Mouse (Mus musculus): ENCODE measurements around the gene Gimap5. TPM values are rescaled to one million over a fixed set of nuclear protein-coding genes. Genes with fewer than 3 reads are reported as not detected.

Gimap5 gene
- polyA plus RNA-seq, 1 experiment from 2014 or later = 9.2 TPM

DNA sequence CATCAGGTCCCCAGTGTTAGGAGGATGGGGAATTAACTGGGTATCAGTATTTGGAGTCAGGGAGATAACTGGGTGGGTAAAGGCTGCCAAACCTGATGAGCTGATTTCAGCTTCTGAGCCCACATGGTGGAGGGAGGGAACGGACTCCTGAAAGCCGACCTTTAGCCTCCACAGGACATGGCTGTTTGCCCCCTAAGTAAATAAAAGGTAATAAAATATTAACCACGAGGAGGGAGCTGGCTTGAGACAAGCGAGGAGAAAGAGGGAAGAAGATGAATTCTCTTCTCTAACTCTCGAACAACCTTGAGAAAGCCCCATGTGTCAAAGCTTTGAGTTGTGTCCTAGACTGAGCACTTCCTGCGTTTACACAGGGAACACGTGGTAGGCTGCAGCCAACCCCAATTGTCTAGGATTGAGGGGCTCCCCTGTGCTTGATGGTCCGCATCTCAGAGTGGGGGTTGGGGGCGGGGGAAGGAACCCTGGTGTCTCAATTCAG, 4.2 kb upstream of the Gimap5 start:
- ATAC-seq (ENCODE audit: insufficient read depth, low FRiP score, low read depth) = peak; percentile 48; the same call in 1 of the 2 replicates
- no peaks in the 10 kb centered on the region for H3K9me3 ChIP-seq
- H3K4me3 ChIP-seq (replicated peaks) = no peak overlapping the region
- H3K27me3 ChIP-seq (replicated peaks) = no peaks in the 10 kb centered on the region; the same call in 1 of the 2 replicates
- no peaks in the 10 kb centered on the region for H3K36me3 ChIP-seq
- H3K9ac ChIP-seq = no peak overlapping the region
- H3K4me2 ChIP-seq = peak overlapping the region; percentile 87
- H3K4me1 ChIP-seq = peaks cover 13% of the 10 kb centered on the region; the same call in 1 of the 2 replicates
- WGBS = 12% methylated on average over 9 of the region's 9 CpGs
- H3K27ac ChIP-seq = peak overlapping the region; percentile 42

DNA sequence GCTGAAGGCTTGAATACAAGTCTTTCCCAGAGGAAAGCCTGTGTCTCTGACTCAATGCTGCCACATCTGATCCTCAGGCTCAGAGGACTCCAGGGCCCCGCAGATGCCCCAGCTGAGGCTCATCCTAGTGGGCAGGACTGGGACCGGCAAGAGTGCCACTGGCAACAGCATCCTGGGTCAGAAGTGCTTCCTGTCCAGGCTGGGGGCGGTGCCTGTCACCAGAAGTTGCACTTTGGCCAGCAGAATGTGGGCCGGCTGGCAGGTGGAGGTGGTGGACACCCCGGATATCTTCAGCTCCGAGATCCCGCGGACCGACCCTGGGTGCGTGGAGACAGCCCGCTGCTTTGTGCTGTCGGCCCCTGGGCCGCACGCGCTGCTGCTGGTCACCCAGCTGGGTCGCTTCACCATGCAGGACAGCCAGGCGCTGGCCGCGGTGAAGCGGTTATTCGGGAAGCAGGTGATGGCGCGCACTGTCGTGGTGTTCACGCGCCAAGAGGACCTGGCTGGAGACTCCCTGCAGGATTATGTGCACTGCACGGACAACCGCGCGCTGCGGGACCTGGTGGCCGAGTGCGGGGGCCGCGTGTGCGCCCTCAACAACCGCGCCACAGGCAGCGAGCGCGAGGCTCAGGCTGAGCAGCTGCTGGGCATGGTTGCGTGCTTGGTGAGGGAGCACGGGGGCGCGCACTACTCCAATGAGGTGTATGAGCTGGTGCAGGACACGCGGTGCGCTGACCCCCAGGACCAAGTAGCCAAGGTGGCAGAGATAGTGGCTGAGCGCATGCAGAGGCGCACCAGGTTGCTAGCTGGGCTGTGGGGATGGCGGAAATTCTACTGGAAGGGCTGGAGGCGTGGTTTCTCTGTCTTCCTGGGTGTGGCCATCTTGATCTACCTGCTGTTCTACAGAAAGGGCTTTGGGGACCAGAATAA, 3.3 kb upstream of the Gimap5 start:
- H3K9me3 ChIP-seq = no peaks in the 10 kb centered on the region
- no peaks in the 10 kb centered on the region; the same call in 1 of the 2 replicates for H3K27me3 ChIP-seq (replicated peaks)
- peak overlapping the region; percentile 47 for H3K9ac ChIP-seq
- H3K4me1 ChIP-seq = peaks cover 13% of the 10 kb centered on the region; the same call in 1 of the 2 replicates
- H3K4me2 ChIP-seq = peak overlapping the region; percentile 87
- WGBS = 10% methylated on average over 52 of the region's 52 CpGs
- peak overlapping the region; percentile 41 for H3K4me3 ChIP-seq (replicated peaks)
- ATAC-seq (ENCODE audit: insufficient read depth, low FRiP score, low read depth) = peak; percentile 25; the same call in 1 of the 2 replicates
- H3K27ac ChIP-seq = peak overlapping the region; percentile 42
- no peaks in the 10 kb centered on the region for H3K36me3 ChIP-seq

DNA sequence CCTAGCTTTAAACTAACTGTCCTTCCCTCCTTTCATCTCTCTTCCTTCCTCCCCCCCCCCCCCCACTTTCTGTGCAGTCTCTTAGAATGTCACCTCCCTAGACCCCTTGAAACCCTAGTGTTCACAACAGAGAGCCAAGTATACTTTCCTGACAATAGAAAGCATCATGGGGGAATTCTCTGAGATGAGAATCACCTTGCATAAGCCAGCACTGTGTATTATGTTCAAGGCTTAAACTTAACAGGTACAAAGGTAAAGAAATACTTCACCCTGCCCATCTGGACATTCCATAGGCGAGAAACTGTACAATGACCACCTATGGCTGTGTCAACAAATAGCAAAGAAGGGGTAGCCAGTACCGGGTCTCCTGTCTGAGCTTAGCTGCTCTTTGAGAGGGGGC, 507 bp upstream of the Gimap5 start:
- H3K4me2 ChIP-seq = no peak overlapping the region
- no peaks in the 10 kb centered on the region for H3K9me3 ChIP-seq
- no peak for ATAC-seq (ENCODE audit: insufficient read depth, low FRiP score, low read depth)
- H3K4me3 ChIP-seq (replicated peaks) = no peak overlapping the region
- 52% methylated on average over 2 of the region's 2 CpGs for WGBS
- no peaks in the 10 kb centered on the region for H3K36me3 ChIP-seq
- peaks cover 13% of the 10 kb centered on the region; the same call in 1 of the 2 replicates for H3K4me1 ChIP-seq
- H3K27me3 ChIP-seq (replicated peaks) = no peaks in the 10 kb centered on the region; the same call in 1 of the 2 replicates
- no peak overlapping the region for H3K9ac ChIP-seq
- H3K27ac ChIP-seq = 0 out of 2 replicates have a peak overlapping the region, but pooled peaks have one; percentile 10

DNA sequence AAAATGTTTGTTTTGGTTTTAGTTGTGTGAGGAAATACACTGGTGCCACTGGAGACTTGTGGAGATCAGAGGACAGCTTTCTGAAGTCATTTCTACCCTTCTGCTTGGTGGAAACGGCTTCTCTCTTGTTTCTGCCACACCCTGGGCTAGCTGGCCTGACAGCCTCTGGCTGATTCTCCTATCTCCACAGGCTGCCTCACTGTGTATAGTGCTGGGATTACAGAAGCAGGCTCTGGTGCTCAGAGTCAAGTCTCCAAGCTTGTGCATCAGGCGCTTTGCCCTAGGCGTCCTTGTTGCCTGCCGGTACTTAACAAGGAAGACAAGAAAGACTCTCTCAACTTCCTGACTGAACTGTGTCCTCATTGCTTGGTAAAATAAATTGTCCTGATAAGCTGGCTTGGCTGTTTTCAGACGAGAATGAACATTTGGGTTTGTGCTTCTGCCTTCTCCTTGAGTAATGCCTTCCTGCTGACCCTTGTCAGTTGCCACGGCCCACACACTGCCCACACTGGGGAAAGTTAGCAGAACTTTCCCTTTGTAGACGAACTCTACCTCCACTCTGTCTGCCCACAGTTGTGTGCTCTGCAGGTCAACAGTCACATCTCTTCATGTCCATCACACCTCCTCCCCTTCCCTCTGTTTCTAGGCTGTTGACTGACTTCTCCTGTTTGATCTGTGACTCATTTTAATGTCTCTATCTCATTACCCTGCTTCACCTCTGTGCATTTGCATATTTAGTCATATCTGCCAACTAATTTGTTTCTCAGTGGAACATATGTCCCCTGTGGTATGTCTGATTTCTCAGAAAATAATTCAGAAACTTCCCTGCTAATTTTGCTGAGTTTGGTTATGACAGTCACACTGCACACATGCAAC, 1.3 kb downstream of the Gimap5 start:
- Histone ChIP-seq H3K4me3 (replicated peaks) (no peak overlapping the region), H3K27me3 (replicated peaks) (no peaks in the 10 kb centered on the region; the same call in 1 of the 2 replicates), H3K27ac (peak overlapping the region; percentile 11; the same call in 1 of the 2 replicates), H3K36me3 (no peaks in the 10 kb centered on the region), H3K4me2 (peak overlapping the region; percentile 13; the same call in 1 of the 2 replicates), H3K4me1 (peaks cover 9% of the 10 kb centered on the region; the same call in 1 of the 2 replicates), H3K9me3 (no peaks in the 10 kb centered on the region), H3K9ac (no peak overlapping the region)
- 33% methylated on average over 7 of the region's 7 CpGs for WGBS
- no peak for ATAC-seq (ENCODE audit: insufficient read depth, low FRiP score, low read depth)

DNA sequence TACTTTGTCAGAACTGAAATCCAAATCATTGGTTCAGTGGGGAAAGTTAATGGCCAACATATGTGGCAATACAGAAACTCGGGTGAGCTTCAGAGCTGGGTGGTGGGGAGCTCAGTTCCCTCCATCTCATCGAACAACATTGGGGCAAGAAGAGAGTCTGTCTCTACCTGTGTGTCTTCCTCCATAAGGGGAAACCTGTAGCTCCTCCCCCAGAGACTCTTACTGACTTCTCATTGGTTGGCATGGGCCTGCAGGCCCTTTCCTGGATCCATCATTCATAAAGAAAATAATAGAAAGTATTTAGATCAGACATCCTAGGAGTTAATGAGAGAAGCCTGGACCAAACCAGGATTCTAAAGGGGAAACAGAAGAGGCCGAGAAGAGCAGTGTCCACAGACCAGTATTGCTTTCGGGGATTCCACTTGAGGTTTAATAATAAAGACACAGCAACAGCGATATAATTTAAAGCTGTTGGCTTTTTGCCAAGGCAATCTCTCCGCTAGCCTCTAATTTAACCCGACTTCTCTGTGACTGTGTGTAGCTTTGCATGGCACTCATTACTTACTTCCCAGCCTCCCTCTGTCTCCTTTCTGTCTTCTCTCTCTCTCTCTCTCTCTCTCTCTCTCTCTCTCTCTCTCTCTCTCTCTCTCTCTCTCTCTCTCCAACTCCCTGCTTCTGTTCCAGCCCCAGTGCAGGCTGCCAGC, 17.7 kb downstream of the Gimap5 start:
- H3K4me1 ChIP-seq = no peaks in the 10 kb centered on the region
- no peak for ATAC-seq (ENCODE audit: insufficient read depth, low FRiP score, low read depth)
- H3K27ac ChIP-seq = no peak overlapping the region
- H3K4me2 ChIP-seq = no peak overlapping the region
- H3K9me3 ChIP-seq = no peaks in the 10 kb centered on the region
- no peak overlapping the region for H3K9ac ChIP-seq
- H3K27me3 ChIP-seq (replicated peaks) = no peaks in the 10 kb centered on the region
- 63% methylated on average over 7 of the region's 7 CpGs for WGBS
- no peak overlapping the region for H3K4me3 ChIP-seq (replicated peaks)
- no peaks in the 10 kb centered on the region for H3K36me3 ChIP-seq

DNA sequence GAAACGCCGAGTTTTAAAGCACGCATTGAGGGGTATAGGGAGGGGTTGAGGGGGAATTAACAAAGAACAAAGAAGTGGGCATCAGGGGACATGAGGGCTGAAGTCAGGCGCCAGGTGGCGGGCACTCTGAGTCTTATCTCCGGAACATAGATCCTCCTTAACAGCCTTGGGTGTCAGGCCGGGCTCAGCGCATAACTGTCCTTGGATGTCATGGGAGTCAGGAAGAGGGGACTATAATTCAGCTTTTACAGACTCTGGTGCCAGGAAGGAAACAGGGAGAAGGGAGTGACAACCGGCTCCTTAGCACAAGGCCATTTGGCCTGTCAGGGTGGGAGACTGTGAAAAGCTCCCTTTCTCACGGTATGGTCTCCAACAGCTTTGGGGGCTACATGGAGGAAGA, 18.5 kb downstream of the Gimap5 start:
- no peak overlapping the region for H3K9ac ChIP-seq
- H3K27me3 ChIP-seq (replicated peaks) = no peaks in the 10 kb centered on the region
- WGBS = 91% methylated on average over 10 of the region's 10 CpGs
- no peak overlapping the region for H3K4me2 ChIP-seq
- no peaks in the 10 kb centered on the region for H3K4me1 ChIP-seq
- H3K36me3 ChIP-seq = no peaks in the 10 kb centered on the region
- no peak for ATAC-seq (ENCODE audit: insufficient read depth, low FRiP score, low read depth)
- H3K9me3 ChIP-seq = no peaks in the 10 kb centered on the region
- no peak overlapping the region for H3K4me3 ChIP-seq (replicated peaks)
- H3K27ac ChIP-seq = no peak overlapping the region

DNA sequence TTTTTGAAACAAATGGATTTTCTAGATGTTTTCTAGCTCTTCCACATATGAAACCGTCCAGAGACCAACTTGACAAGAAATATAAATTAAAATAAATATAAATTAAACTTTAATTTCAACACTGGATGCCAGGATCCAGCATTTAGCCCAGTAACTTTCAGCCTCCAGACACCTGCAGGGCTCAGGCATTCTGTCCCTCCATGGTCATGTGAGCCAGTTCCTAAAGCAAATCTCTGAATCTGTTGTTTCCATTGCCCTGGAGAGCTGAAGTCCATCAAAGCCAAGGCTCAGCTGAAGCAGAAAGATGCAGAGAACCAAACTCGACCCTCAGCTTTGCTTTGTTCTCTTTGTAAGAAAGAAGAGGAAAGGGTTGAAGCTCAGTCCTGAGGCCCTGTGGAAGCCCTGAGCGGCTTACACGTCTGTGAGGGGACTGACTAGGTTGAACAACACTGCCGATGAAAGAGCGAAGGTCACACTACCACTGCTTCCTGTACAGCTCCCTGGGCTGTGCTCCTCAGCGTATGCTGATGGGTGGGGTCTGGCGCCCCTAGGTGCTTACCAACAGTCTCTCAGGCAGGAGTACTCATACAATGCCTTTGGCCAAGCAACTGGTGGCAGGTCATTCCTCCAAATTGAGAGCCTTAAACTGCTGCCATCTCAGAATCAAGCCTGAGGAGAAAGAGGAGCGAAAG, 22.3 kb downstream of the Gimap5 start:
- ATAC-seq (ENCODE audit: insufficient read depth, low FRiP score, low read depth) = no peak
- no peaks in the 10 kb centered on the region for H3K27me3 ChIP-seq (replicated peaks)
- no peak overlapping the region for H3K27ac ChIP-seq
- H3K9me3 ChIP-seq = no peaks in the 10 kb centered on the region
- no peak overlapping the region for H3K4me3 ChIP-seq (replicated peaks)
- no peaks in the 10 kb centered on the region for H3K4me1 ChIP-seq
- H3K9ac ChIP-seq = no peak overlapping the region
- WGBS = 64% methylated on average over 9 of the region's 9 CpGs
- no peaks in the 10 kb centered on the region for H3K36me3 ChIP-seq
- no peak overlapping the region for H3K4me2 ChIP-seq

DNA sequence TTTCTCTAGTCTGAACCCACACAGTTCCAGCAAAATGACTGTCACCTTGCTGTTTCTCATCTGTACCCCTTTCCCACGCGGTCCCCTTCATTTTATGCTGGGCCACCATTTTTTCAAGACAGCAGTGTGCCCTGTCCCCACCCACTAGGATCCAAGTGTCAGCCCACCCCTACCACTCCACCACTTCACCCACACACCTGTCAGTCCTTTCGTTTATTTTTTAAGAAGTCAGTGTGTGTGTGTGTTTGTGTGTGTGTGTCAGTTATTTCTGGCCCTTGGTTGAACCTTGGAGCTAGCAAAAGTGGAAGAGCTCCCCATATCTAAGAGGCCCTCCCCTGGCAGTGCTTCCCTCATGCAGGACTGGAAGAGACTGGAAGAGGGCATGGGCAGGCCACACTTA, 22.9 kb downstream of the Gimap5 start:
- no peak overlapping the region for H3K9ac ChIP-seq
- no peaks in the 10 kb centered on the region for H3K9me3 ChIP-seq
- H3K4me3 ChIP-seq (replicated peaks) = no peak overlapping the region
- H3K4me2 ChIP-seq = no peak overlapping the region
- H3K27me3 ChIP-seq (replicated peaks) = no peaks in the 10 kb centered on the region
- H3K36me3 ChIP-seq = no peaks in the 10 kb centered on the region
- WGBS = 79% methylated on average over 3 of the region's 3 CpGs
- no peak for ATAC-seq (ENCODE audit: insufficient read depth, low FRiP score, low read depth)
- no peaks in the 10 kb centered on the region for H3K4me1 ChIP-seq
- no peak overlapping the region for H3K27ac ChIP-seq

DNA sequence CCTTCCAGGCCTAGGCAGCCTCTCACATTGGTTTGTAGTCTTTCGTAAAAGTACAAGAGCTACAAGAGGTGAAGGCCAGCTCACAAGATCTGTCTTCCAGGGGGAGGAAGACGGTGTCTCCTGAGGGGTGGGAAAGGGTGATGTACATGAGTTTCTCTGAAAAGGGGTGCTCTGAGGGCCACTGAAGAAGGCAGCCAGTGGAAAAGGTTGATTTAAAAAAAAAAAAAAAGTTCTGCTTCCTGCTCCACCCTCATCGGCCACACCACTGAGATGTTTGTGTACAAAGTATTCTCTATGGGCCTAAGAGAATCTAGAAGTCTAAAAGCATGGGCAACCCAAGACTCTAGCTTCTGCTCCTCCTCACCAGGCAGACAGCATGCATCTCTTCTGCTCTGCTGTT, 24.7 kb downstream of the Gimap5 start, which contains the start of gene Gimap3:
Gimap3 (minus strand) TSS at position 156 of the 400 bp plus-strand sequence.
- 73% methylated on average over 3 of the region's 3 CpGs for WGBS
- H3K9ac ChIP-seq = no peak within 1 kb of the TSS
- no peaks in the 10 kb centered on the region for H3K36me3 ChIP-seq
- H3K4me1 ChIP-seq = no peaks in the 10 kb centered on the region
- H3K4me3 ChIP-seq (replicated peaks) = no peak within 1 kb of the TSS
- no peak within 1 kb of the TSS for H3K4me2 ChIP-seq
- ATAC-seq (ENCODE audit: insufficient read depth, low FRiP score, low read depth) = no peak
- H3K27ac ChIP-seq = no peak within 1 kb of the TSS
- no peaks in the 10 kb centered on the region for H3K9me3 ChIP-seq
- no peaks in the 10 kb centered on the region for H3K27me3 ChIP-seq (replicated peaks)

DNA sequence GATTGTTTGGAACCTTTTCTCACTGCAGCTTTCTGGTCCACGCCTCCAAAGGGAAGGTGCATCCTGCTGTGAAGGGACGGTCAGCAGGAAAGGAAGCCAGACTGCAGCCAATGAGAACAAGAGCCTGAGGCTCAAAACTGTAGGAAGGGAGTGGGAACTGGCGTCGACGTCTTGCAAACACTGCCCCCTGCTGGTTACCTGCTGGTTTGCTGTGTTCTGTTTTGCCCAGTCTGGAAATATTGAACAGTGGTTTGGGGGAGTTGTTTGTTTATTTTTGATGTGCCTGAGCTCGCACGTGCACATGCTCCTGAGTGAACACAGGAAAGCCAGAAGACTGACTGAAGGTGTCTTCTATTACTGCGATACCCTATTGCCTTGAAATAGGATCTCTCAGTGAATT, 26.0 kb downstream of the Gimap5 start:
- Histone ChIP-seq H3K4me2 (no peak overlapping the region), H3K4me3 (replicated peaks) (no peak overlapping the region), H3K27me3 (replicated peaks) (no peaks in the 10 kb centered on the region), H3K36me3 (no peaks in the 10 kb centered on the region), H3K9me3 (no peaks in the 10 kb centered on the region), H3K27ac (no peak overlapping the region), H3K9ac (no peak overlapping the region), H3K4me1 (no peaks in the 10 kb centered on the region)
- 0 out of 2 replicates have a peak, but pooled peaks have one; percentile 56 for ATAC-seq (ENCODE audit: insufficient read depth, low FRiP score, low read depth)
- WGBS = 9% methylated on average over 8 of the region's 8 CpGs
